Mouse (Mus musculus) liver, embryonic 16.5 days (tissue): ENCODE results near the gene Add2. TPM values are rescaled to one million over a fixed set of nuclear protein-coding genes. Genes with fewer than 3 reads are reported as not detected.

Experiments used
- ATAC-seq: fragments of 200-750 bp; cut with Nextera tagmentation; 2 replicates; pipeline ENCODE4 v1.8.0; 2017; ENCODE audit warnings: low read depth, mild to moderate bottlenecking, moderate number of reproducible peaks, moderate library complexity
- H3K27ac ChIP-seq: fragments of 300-500 bp; sonication (generic); 2 replicates; pipeline ENCODE4 v1.5.1; 2014; ENCODE audit warnings: mild to moderate bottlenecking, low read length
- H3K27me3 ChIP-seq: fragments of 300-500 bp; sonication (generic); 2 replicates; pipeline ENCODE4 v1.6.1; 2014; ENCODE audit warnings: low read depth, low read length, mixed read lengths; ENCODE audit not compliant: control insufficient read depth, insufficient read depth
- H3K36me3 ChIP-seq: fragments of 300-500 bp; sonication (generic); 2 replicates; pipeline ENCODE4 v1.6.1; 2014; ENCODE audit warnings: mild to moderate bottlenecking; ENCODE audit not compliant: control insufficient read depth, insufficient read depth
- H3K4me1 ChIP-seq: fragments of 300-500 bp; sonication (generic); 2 replicates; pipeline ENCODE4 v1.6.1; 2014; ENCODE audit warnings: low read depth, low read length, mixed read lengths; ENCODE audit not compliant: control insufficient read depth
- H3K4me2 ChIP-seq: fragments of 300-500 bp; sonication (generic); 2 replicates; pipeline ENCODE4 v1.6.1; 2014; ENCODE audit warnings: low read depth, low read length, mixed read lengths
- H3K4me3 ChIP-seq: fragments of 300-500 bp; sonication (generic); 2 replicates; pipeline ENCODE4 v1.5.1; 2014; ENCODE audit warnings: low read depth, mild to moderate bottlenecking, low read length
- H3K9ac ChIP-seq: fragments of 300-500 bp; sonication (generic); 2 replicates; pipeline ENCODE4 v1.6.1; 2014; ENCODE audit warnings: low read depth, low read length
- H3K9me3 ChIP-seq: fragments of 300-500 bp; sonication (generic); replicated peaks from 2 replicates; pipeline ENCODE4 v1.6.1; 2016; ENCODE audit warnings: low read length; ENCODE audit not compliant: control insufficient read depth
- WGBS: fragments of 180-500 bp; shearing (Covaris S2); extraction: QIAGEN DNeasy Blood & Tissue Kit; methylation state at CpG from one replicate; pipeline ENCODE4 v1.1.7; 2014; ENCODE audit not compliant: insufficient replicate concordance; 5-methylcytosine and 5-hydroxymethylcytosine counted together
- polyA plus RNA-seq: library from polyadenylated mRNA; unstranded; fragments of >200 nt; fragmentation: Nextera tagmentation; extraction: Ambion mirVana; gene quantifications from 2 replicates; pipeline ENCODE4 v1.2.1, GENCODE M21; 2015

Gene Add2
- polyA plus RNA-seq, 1 experiment from 2014 or later = 93.6 TPM

GRCm38 (mm10) chr6:86129872-86130498 lies 101.5 kb downstream of the Add2 start:
- Histone ChIP-seq H3K4me1 (peaks cover 41% of the 10 kb centered on the region), H3K36me3 (no peaks in the 10 kb centered on the region), H3K27me3 (no peaks in the 10 kb centered on the region), H3K9ac (peak overlapping the region; percentile 29), H3K27ac (peak overlapping the region; percentile 83), H3K4me3 (peak overlapping the region; percentile 10; the same call in 1 of the 2 replicates), H3K9me3 (no peaks in the 10 kb centered on the region), H3K4me2 (peak overlapping the region; percentile 56)
- WGBS = 24% methylated on average over 9 of the region's 9 CpGs
- ATAC-seq = peak; percentile 92

- ATAC-seq = no peak
- no peaks in the 10 kb centered on the region for H3K9me3 ChIP-seq
- H3K27me3 ChIP-seq = no peaks in the 10 kb centered on the region
- peaks cover 26% of the 10 kb centered on the region for H3K4me1 ChIP-seq
- no peak overlapping the region for H3K4me3 ChIP-seq
- 11% methylated on average over 1 of the region's 1 CpGs for WGBS
- H3K4me2 ChIP-seq = no peak overlapping the region
- no peaks in the 10 kb centered on the region for H3K36me3 ChIP-seq
- no peak overlapping the region for H3K9ac ChIP-seq
- H3K27ac ChIP-seq = no peak overlapping the region
These were observed 105.4 kb downstream of the Add2 start for GRCm38 (mm10) chr6:86133882-86134281.

GRCm38 (mm10) chr6:86136206-86136605 lies 107.7 kb downstream of the Add2 start:
- Histone ChIP-seq H3K4me2 (no peak overlapping the region), H3K4me3 (no peak overlapping the region), H3K4me1 (peaks cover 3% of the 10 kb centered on the region), H3K9me3 (no peaks in the 10 kb centered on the region), H3K27ac (no peak overlapping the region), H3K27me3 (no peaks in the 10 kb centered on the region), H3K36me3 (no peaks in the 10 kb centered on the region), H3K9ac (no peak overlapping the region)
- WGBS = 77% methylated on average over 3 of the region's 3 CpGs
- ATAC-seq = no peak

GRCm38 (mm10) chr6:86141284-86141683 lies 112.8 kb downstream of the Add2 start:
- ATAC-seq = no peak
- Histone ChIP-seq H3K27ac (no peak overlapping the region), H3K4me3 (no peak overlapping the region), H3K9me3 (no peaks in the 10 kb centered on the region), H3K4me2 (no peak overlapping the region), H3K9ac (no peak overlapping the region), H3K27me3 (no peaks in the 10 kb centered on the region), H3K36me3 (no peaks in the 10 kb centered on the region), H3K4me1 (no peaks in the 10 kb centered on the region)
- WGBS = 72% methylated on average over 6 of the region's 6 CpGs

- 14% methylated on average over 3 of the region's 3 CpGs for WGBS
- Histone ChIP-seq H3K4me3 (no peak overlapping the region), H3K4me2 (no peak overlapping the region), H3K9me3 (no peaks in the 10 kb centered on the region), H3K36me3 (no peaks in the 10 kb centered on the region), H3K4me1 (no peaks in the 10 kb centered on the region), H3K27me3 (no peaks in the 10 kb centered on the region), H3K9ac (no peak overlapping the region), H3K27ac (no peak overlapping the region)
- 0 out of 2 replicates have a peak, but pooled peaks have one; percentile 30 for ATAC-seq
These were observed 113.3 kb downstream of the Add2 start for GRCm38 (mm10) chr6:86141820-86142219.

- no peak overlapping the region for H3K4me3 ChIP-seq
- no peaks in the 10 kb centered on the region for H3K36me3 ChIP-seq
- no peaks in the 10 kb centered on the region for H3K27me3 ChIP-seq
- no peak overlapping the region for H3K4me2 ChIP-seq
- 76% methylated on average over 6 of the region's 6 CpGs for WGBS
- H3K4me1 ChIP-seq = no peaks in the 10 kb centered on the region
- H3K9ac ChIP-seq = no peak overlapping the region
- no peak overlapping the region for H3K27ac ChIP-seq
- no peak for ATAC-seq
- H3K9me3 ChIP-seq = no peaks in the 10 kb centered on the region
These were observed 116.5 kb downstream of the Add2 start for GRCm38 (mm10) chr6:86144986-86145385.

GRCm38 (mm10) chr6:86148518-86148917 lies 120.0 kb downstream of the Add2 start:
- H3K9me3 ChIP-seq = no peaks in the 10 kb centered on the region
- H3K4me2 ChIP-seq = no peak overlapping the region
- H3K4me1 ChIP-seq = no peaks in the 10 kb centered on the region
- H3K27me3 ChIP-seq = no peaks in the 10 kb centered on the region
- no peak for ATAC-seq
- H3K36me3 ChIP-seq = no peaks in the 10 kb centered on the region
- H3K9ac ChIP-seq = no peak overlapping the region
- no peak overlapping the region for H3K4me3 ChIP-seq
- H3K27ac ChIP-seq = no peak overlapping the region
- WGBS = 10% methylated on average over 4 of the region's 4 CpGs

GRCm38 (mm10) chr6:86149001-86149400 lies 120.5 kb downstream of the Add2 start:
- Histone ChIP-seq H3K27ac (no peak overlapping the region), H3K9me3 (no peaks in the 10 kb centered on the region), H3K4me3 (no peak overlapping the region), H3K36me3 (no peaks in the 10 kb centered on the region), H3K27me3 (no peaks in the 10 kb centered on the region), H3K4me2 (no peak overlapping the region), H3K4me1 (no peaks in the 10 kb centered on the region), H3K9ac (no peak overlapping the region)
- no peak for ATAC-seq
- 24% methylated on average over 4 of the region's 4 CpGs for WGBS

- H3K9me3 ChIP-seq = no peaks in the 10 kb centered on the region
- H3K4me3 ChIP-seq = no peak overlapping the region
- H3K9ac ChIP-seq = no peak overlapping the region
- no peaks in the 10 kb centered on the region for H3K4me1 ChIP-seq
- H3K4me2 ChIP-seq = no peak overlapping the region
- WGBS = 65% methylated on average over 7 of the region's 7 CpGs
- no peak for ATAC-seq
- H3K36me3 ChIP-seq = no peaks in the 10 kb centered on the region
- H3K27ac ChIP-seq = no peak overlapping the region
- H3K27me3 ChIP-seq = no peaks in the 10 kb centered on the region
These were observed 124.2 kb downstream of the Add2 start for GRCm38 (mm10) chr6:86152676-86153075.
